Mouse (Mus musculus): ENCODE measurements around the gene Tbl1xr1.

Tbl1xr1 gene

GRCm38 (mm10) chr3:22090431-22091265 lies 14.2 kb downstream of the Tbl1xr1 start:
- no peak for DNase-seq (ENCODE audit: low read depth, low spot score)

- no peak for DNase-seq (ENCODE audit: low read depth, low spot score)
Measured at GRCm38 (mm10) chr3:22091266-22091550, 14.8 kb downstream of the Tbl1xr1 start.

- DNase-seq (ENCODE audit: low read depth, low spot score) = no peak
Measured at GRCm38 (mm10) chr3:22091681-22092080, 15.2 kb downstream of the Tbl1xr1 start.

- DNase-seq (ENCODE audit: low read depth, low spot score) = no peak
Measured at GRCm38 (mm10) chr3:22092784-22093183, 16.3 kb downstream of the Tbl1xr1 start.

GRCm38 (mm10) chr3:22103986-22104515 lies 27.6 kb downstream of the Tbl1xr1 start:
- DNase-seq (ENCODE audit: low read depth, low spot score) = no peak

GRCm38 (mm10) chr3:22105471-22105870 lies 29.0 kb downstream of the Tbl1xr1 start:
- DNase-seq (ENCODE audit: low read depth, low spot score) = no peak

GRCm38 (mm10) chr3:22108013-22108412 lies 31.6 kb downstream of the Tbl1xr1 start:
- no peak for DNase-seq (ENCODE audit: low read depth, low spot score)

GRCm38 (mm10) chr3:22109651-22110050 lies 33.2 kb downstream of the Tbl1xr1 start:
- DNase-seq (ENCODE audit: low read depth, low spot score) = no peak

- DNase-seq (ENCODE audit: low read depth, low spot score) = no peak
Measured at GRCm38 (mm10) chr3:22113773-22114172, 37.3 kb downstream of the Tbl1xr1 start.

- DNase-seq (ENCODE audit: low read depth, low spot score) = no peak
Measured at GRCm38 (mm10) chr3:22115221-22115620, 38.8 kb downstream of the Tbl1xr1 start.

- DNase-seq (ENCODE audit: low read depth, low spot score) = no peak
Measured at GRCm38 (mm10) chr3:22115678-22116077, 39.2 kb downstream of the Tbl1xr1 start.

- no peak for DNase-seq (ENCODE audit: low read depth, low spot score)
Measured at GRCm38 (mm10) chr3:22116188-22116587, 39.7 kb downstream of the Tbl1xr1 start.

GRCm38 (mm10) chr3:22121741-22122140 lies 45.3 kb downstream of the Tbl1xr1 start:
- DNase-seq (ENCODE audit: low read depth, low spot score) = no peak

- no peak for DNase-seq (ENCODE audit: low read depth, low spot score)
Measured at GRCm38 (mm10) chr3:22123145-22123544, 46.7 kb downstream of the Tbl1xr1 start.

GRCm38 (mm10) chr3:22126251-22126826 lies 49.9 kb downstream of the Tbl1xr1 start:
- no peak for DNase-seq (ENCODE audit: low read depth, low spot score)

GRCm38 (mm10) chr3:22131277-22131676 lies 54.8 kb downstream of the Tbl1xr1 start:
- no peak for DNase-seq (ENCODE audit: low read depth, low spot score)

GRCm38 (mm10) chr3:22133626-22134025 lies 57.2 kb downstream of the Tbl1xr1 start:
- DNase-seq (ENCODE audit: low read depth, low spot score) = no peak

GRCm38 (mm10) chr3:22137793-22138579 lies 61.5 kb downstream of the Tbl1xr1 start:
- DNase-seq (ENCODE audit: low read depth, low spot score) = no peak

- no peak for DNase-seq (ENCODE audit: low read depth, low spot score)
Measured at GRCm38 (mm10) chr3:22138580-22139099, 62.2 kb downstream of the Tbl1xr1 start.

GRCm38 (mm10) chr3:22140111-22140658 lies 63.7 kb downstream of the Tbl1xr1 start:
- no peak for DNase-seq (ENCODE audit: low read depth, low spot score)

GRCm38 (mm10) chr3:22141984-22142719 lies 65.7 kb downstream of the Tbl1xr1 start:
- no peak for DNase-seq (ENCODE audit: low read depth, low spot score)

Data from brain, embryonic 18.5 days (tissue).